Mouse (Mus musculus) testis, postnatal 10 days (tissue): ENCODE results near the gene Rhox4e.
"Not testable (repeated sequence)": the region's sequence is repeated elsewhere in the genome, so short reads cannot be mapped to it uniquely, and the experiment has no call there.

ENCODE experiments used
- DNase-seq: peaks from one replicate; pipeline ENCODE4 v3.0.0; 2021; ENCODE audit warnings: low spot score

The Rhox4e gene

DNA sequence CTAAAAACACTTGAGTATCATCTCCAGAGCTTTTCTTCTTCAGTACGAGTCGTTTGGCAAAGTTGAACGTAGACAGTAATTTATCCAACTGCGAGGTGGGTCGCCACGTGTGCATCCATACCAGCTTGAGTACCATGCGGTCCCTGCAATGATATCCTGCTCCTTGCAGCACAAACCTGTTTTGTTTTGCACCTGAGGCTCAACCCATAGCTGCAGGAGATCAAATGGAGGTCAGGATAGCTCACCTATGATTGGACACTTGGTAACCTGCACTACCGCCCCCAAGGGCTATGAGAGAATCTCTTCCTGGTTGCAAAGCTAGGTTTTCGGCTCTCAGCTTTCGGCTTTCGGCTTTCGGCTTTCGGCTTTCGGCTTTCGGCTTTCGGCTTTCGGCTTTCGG is at the start of gene Rhox4e:
TSS of gene Rhox4e (plus strand) at position 301 of the 400 bp plus-strand sequence.
- DNase-seq = not testable (repeated sequence)

DNA sequence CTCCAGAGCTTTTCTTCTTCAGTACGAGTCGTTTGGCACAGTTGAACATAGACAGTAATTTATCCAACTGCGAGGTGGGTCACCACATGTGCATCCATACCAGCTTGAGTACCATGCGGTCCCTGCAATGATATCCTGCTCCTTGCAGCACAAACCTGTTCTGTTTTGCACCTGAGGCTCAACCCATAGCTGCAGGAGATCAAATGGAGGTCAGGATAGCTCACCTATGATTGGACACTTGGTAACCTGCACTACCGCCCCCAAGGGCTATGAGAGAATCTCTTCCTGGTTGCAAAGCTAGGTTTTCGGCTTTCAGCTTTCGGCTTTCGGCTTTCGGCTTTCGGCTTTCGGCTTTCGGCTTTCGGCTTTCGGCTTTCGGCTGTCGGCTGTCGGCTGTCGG is 43.2 kb upstream of the Rhox4e start, which contains the start of gene Rhox4d:
TSS of gene Rhox4d (plus strand) at position 301 of the 400 bp plus-strand sequence.
- not testable (repeated sequence) for DNase-seq

DNA sequence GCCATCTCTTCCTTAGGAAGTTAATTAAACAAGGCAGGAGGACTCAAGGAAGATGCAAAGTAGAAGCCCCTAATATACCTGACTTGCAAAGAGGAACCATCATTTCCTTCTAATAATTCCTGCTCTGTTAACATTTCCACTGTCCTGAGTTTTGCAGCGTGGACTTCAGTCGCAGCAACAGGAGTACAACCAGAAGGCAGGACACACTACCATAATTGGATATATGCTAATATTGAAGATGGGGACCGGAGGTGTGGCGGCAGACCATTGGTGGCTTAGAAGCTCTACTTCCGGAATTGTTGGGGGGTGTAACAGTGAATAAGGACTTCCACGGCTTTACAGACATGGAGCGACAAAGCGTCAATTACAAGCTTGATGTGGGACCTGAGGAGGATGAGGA is 27.1 kb upstream of the Rhox4e start, which contains the start of gene Rhox2e:
TSS of gene Rhox2e (plus strand) at position 301 of the 400 bp plus-strand sequence.
- not testable (repeated sequence) for DNase-seq

- not testable (repeated sequence) for DNase-seq
Measured at GRCm38 (mm10) chrX:37541719-37542118, 15.5 kb upstream of the Rhox4e start, which contains the start of gene Rhox3e. Gene Rhox3e (plus strand): TSS chrX:37542019.

GRCm38 (mm10) chrX:37571105-37571504 is 13.9 kb downstream of the Rhox4e start, which contains the start of gene Rhox2f:
Gene Rhox2f (plus strand): TSS chrX:37571405.
- not testable (repeated sequence) for DNase-seq

- DNase-seq = not testable (repeated sequence)
Measured at GRCm38 (mm10) chrX:37572638-37573037, 15.4 kb downstream of the Rhox4e start.

GRCm38 (mm10) chrX:37580692-37581091 is 23.5 kb downstream of the Rhox4e start, which contains the start of gene Rhox3f:
Gene Rhox3f (plus strand): TSS chrX:37580992.
- DNase-seq = not testable (repeated sequence)

DNA sequence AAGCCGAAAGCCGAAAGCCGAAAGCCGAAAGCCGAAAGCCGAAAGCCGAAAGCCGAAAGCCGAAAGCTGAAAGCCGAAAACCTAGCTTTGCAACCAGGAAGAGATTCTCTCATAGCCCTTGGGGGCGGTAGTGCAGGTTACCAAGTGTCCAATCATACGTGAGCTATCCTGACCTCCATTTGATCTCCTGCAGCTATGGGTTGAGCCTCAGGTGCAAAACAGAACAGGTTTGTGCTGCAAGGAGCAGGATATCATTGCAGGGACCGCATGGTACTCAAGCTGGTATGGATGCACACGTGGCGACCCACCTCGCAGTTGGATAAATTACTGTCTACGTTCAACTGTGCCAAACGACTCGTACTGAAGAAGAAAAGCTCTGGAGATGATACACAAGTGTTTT is 50.4 kb downstream of the Rhox4e start, which contains the start of gene Rhox4f:
TSS of gene Rhox4f (minus strand) at position 101 of the 400 bp plus-strand sequence.
- not testable (repeated sequence) for DNase-seq
